Mouse (Mus musculus): ENCODE measurements at regions not wholly inside any gene's neighbourhood (a gene's known extent, or its start where the extent isn't known, plus 50 kb on each side); places are given as distances from the start of the nearest gene placed in this dataset. TPM values are rescaled to one million over a fixed set of nuclear protein-coding genes. Genes with fewer than 3 reads are reported as not detected.

GRCm38 (mm10) chr4:33833134-33833533, 91.3 kb upstream of the Cnr1 start:
- Histone ChIP-seq H3K27me3 (no peaks in the 10 kb centered on the region), H3K9ac (replicated peaks) (no peak overlapping the region), H3K27ac (replicated peaks) (no peak overlapping the region), H3K4me1 (no peaks in the 10 kb centered on the region), H3K4me3 (no peak overlapping the region), H3K4me2 (replicated peaks) (no peak overlapping the region), H3K9me3 (no peaks in the 10 kb centered on the region), H3K36me3 (no peaks in the 10 kb centered on the region)
- WGBS: 69% methylated on average over 7 of the region's 7 CpGs
- no peak for ATAC-seq (replicated peaks)

GRCm38 (mm10) chr4:33838436-33838835, 86.0 kb upstream of the Cnr1 start:
- no peak overlapping the region for H3K4me2 ChIP-seq (replicated peaks)
- H3K27ac ChIP-seq (replicated peaks): no peak overlapping the region
- no peak overlapping the region for H3K9ac ChIP-seq (replicated peaks)
- no peaks in the 10 kb centered on the region for H3K9me3 ChIP-seq
- H3K4me1 ChIP-seq: peaks cover 6% of the 10 kb centered on the region; the same call in 1 of the 2 replicates
- WGBS: 90% methylated on average over 6 of the region's 6 CpGs
- H3K27me3 ChIP-seq: no peaks in the 10 kb centered on the region
- H3K36me3 ChIP-seq: no peaks in the 10 kb centered on the region
- H3K4me3 ChIP-seq: no peak overlapping the region
- no peak for ATAC-seq (replicated peaks)

- Histone ChIP-seq H3K9ac (replicated peaks) (no peak overlapping the region), H3K4me2 (replicated peaks) (peak overlapping the region; percentile 18; the same call in 1 of the 2 replicates), H3K27me3 (no peaks in the 10 kb centered on the region), H3K36me3 (no peaks in the 10 kb centered on the region), H3K4me3 (no peak overlapping the region), H3K9me3 (no peaks in the 10 kb centered on the region), H3K4me1 (peaks cover 6% of the 10 kb centered on the region; the same call in 1 of the 2 replicates), H3K27ac (replicated peaks) (no peak overlapping the region; the same call in 1 of the 2 replicates)
- 54% methylated on average over 14 of the region's 14 CpGs for WGBS
- ATAC-seq (replicated peaks): 0 out of 2 replicates have a peak, but pooled peaks have one; percentile 41
These were observed 84.3 kb upstream of the Cnr1 start for GRCm38 (mm10) chr4:33840119-33840518.

GRCm38 (mm10) chr4:33845611-33846395, 78.6 kb upstream of the Cnr1 start:
- Histone ChIP-seq H3K9ac (replicated peaks) (no peak overlapping the region), H3K27ac (replicated peaks) (0 out of 2 replicates have a peak overlapping the region, but pooled peaks have one; percentile 14), H3K4me3 (no peak overlapping the region), H3K27me3 (no peaks in the 10 kb centered on the region), H3K4me2 (replicated peaks) (no peak overlapping the region), H3K4me1 (peaks cover 6% of the 10 kb centered on the region), H3K36me3 (no peaks in the 10 kb centered on the region), H3K9me3 (no peaks in the 10 kb centered on the region)
- no peak for ATAC-seq (replicated peaks)
- 31% methylated on average over 9 of the region's 9 CpGs for WGBS

- H3K4me2 ChIP-seq (replicated peaks): no peak overlapping the region
- no peak for ATAC-seq (replicated peaks)
- no peaks in the 10 kb centered on the region for H3K9me3 ChIP-seq
- no peak overlapping the region for H3K27ac ChIP-seq (replicated peaks)
- H3K9ac ChIP-seq (replicated peaks): no peak overlapping the region
- no peaks in the 10 kb centered on the region for H3K27me3 ChIP-seq
- H3K4me1 ChIP-seq: peaks cover 6% of the 10 kb centered on the region
- WGBS: 57% methylated on average over 7 of the region's 7 CpGs
- H3K36me3 ChIP-seq: no peaks in the 10 kb centered on the region
- no peak overlapping the region for H3K4me3 ChIP-seq
These were observed 74.1 kb upstream of the Cnr1 start for GRCm38 (mm10) chr4:33850249-33850648.

- H3K9me3 ChIP-seq: no peaks in the 10 kb centered on the region
- ATAC-seq (replicated peaks): no peak
- no peak overlapping the region for H3K27ac ChIP-seq (replicated peaks)
- no peaks in the 10 kb centered on the region for H3K36me3 ChIP-seq
- H3K4me1 ChIP-seq: no peaks in the 10 kb centered on the region
- no peak overlapping the region for H3K9ac ChIP-seq (replicated peaks)
- WGBS: 80% methylated on average over 5 of the region's 5 CpGs
- H3K27me3 ChIP-seq: no peaks in the 10 kb centered on the region
- H3K4me2 ChIP-seq (replicated peaks): no peak overlapping the region
- H3K4me3 ChIP-seq: no peak overlapping the region
These were observed 72.1 kb upstream of the Cnr1 start for GRCm38 (mm10) chr4:33852294-33852693.

GRCm38 (mm10) chr4:33855112-33855511, 69.3 kb upstream of the Cnr1 start:
- Histone ChIP-seq H3K4me2 (replicated peaks) (no peak overlapping the region), H3K36me3 (no peaks in the 10 kb centered on the region), H3K9me3 (no peaks in the 10 kb centered on the region), H3K27ac (replicated peaks) (no peak overlapping the region), H3K4me3 (no peak overlapping the region), H3K4me1 (no peaks in the 10 kb centered on the region), H3K27me3 (no peaks in the 10 kb centered on the region), H3K9ac (replicated peaks) (no peak overlapping the region)
- no peak for ATAC-seq (replicated peaks)

- WGBS: 95% methylated on average over 2 of the region's 2 CpGs
- Histone ChIP-seq H3K27ac (replicated peaks) (no peak overlapping the region), H3K36me3 (no peaks in the 10 kb centered on the region), H3K4me3 (no peak overlapping the region), H3K4me2 (replicated peaks) (no peak overlapping the region), H3K9ac (replicated peaks) (no peak overlapping the region), H3K9me3 (no peaks in the 10 kb centered on the region), H3K27me3 (no peaks in the 10 kb centered on the region), H3K4me1 (no peaks in the 10 kb centered on the region)
- no peak for ATAC-seq (replicated peaks)
These were observed 57.3 kb upstream of the Cnr1 start for GRCm38 (mm10) chr4:33867126-33867525.

GRCm38 (mm10) chr4:33869317-33869716, 55.1 kb upstream of the Cnr1 start:
- H3K4me2 ChIP-seq (replicated peaks): no peak overlapping the region
- H3K27ac ChIP-seq (replicated peaks): 0 out of 2 replicates have a peak overlapping the region, but pooled peaks have one; percentile 8
- H3K4me1 ChIP-seq: no peaks in the 10 kb centered on the region
- no peak overlapping the region for H3K4me3 ChIP-seq
- no peaks in the 10 kb centered on the region for H3K27me3 ChIP-seq
- WGBS: 45% methylated on average over 5 of the region's 5 CpGs
- H3K36me3 ChIP-seq: no peaks in the 10 kb centered on the region
- ATAC-seq (replicated peaks): no peak
- no peaks in the 10 kb centered on the region for H3K9me3 ChIP-seq
- no peak overlapping the region for H3K9ac ChIP-seq (replicated peaks)

Small RNAs in the stretch of these regions (microRNA-seq; reads per million reads assigned to microRNA genes)
- gene Gm23304: not detected
